Mouse (Mus musculus) embryonic facial prominence, embryonic 13.5 days (tissue): ENCODE results near the gene Tmem145. TPM values are rescaled to one million over a fixed set of nuclear protein-coding genes. Genes with fewer than 3 reads are reported as not detected.

Experiments used
- ATAC-seq: fragments of 200-750 bp; cut with Nextera tagmentation; 2 replicates; pipeline ENCODE4 v1.8.0; 2017; ENCODE audit warnings: low read depth; ENCODE audit not compliant: insufficient number of reproducible peaks, insufficient read depth, low FRiP score, low TSS enrichment
- H3K27ac ChIP-seq: fragments of 300-500 bp; sonication (generic); 2 replicates; pipeline ENCODE4 v1.5.1; 2015; ENCODE audit warnings: moderate library complexity, mild to moderate bottlenecking, inconsistent platforms
- H3K27me3 ChIP-seq: fragments of 300-500 bp; sonication (generic); 2 replicates; pipeline ENCODE4 v1.6.1; 2015; ENCODE audit warnings: mild to moderate bottlenecking, inconsistent platforms
- H3K36me3 ChIP-seq: fragments of 300-500 bp; sonication (generic); 2 replicates; pipeline ENCODE4 v1.6.1; 2015; ENCODE audit warnings: mild to moderate bottlenecking, inconsistent platforms
- H3K4me1 ChIP-seq: fragments of 300-500 bp; sonication (generic); 2 replicates; pipeline ENCODE4 v1.6.1; 2015; ENCODE audit warnings: inconsistent platforms
- H3K4me2 ChIP-seq: fragments of 300-500 bp; sonication (generic); 2 replicates; pipeline ENCODE4 v1.6.1; 2015; ENCODE audit warnings: moderate library complexity, mild to moderate bottlenecking, inconsistent platforms
- H3K4me3 ChIP-seq: fragments of 300-500 bp; sonication (generic); 2 replicates; pipeline ENCODE4 v1.5.1; 2015; ENCODE audit warnings: mild to moderate bottlenecking, inconsistent platforms
- H3K9ac ChIP-seq: fragments of 300-500 bp; sonication (generic); 2 replicates; pipeline ENCODE4 v1.6.1; 2015; ENCODE audit warnings: mild to moderate bottlenecking, inconsistent platforms
- H3K9me3 ChIP-seq: fragments of 300-500 bp; sonication (generic); 2 replicates; pipeline ENCODE4 v1.6.1; 2016; ENCODE audit warnings: inconsistent platforms
- WGBS: fragments of 180-500 bp; shearing (Covaris S2); methylation state at CpG from one replicate; pipeline ENCODE4 v1.1.7; 2015; ENCODE audit warnings: mixed read lengths; 5-methylcytosine and 5-hydroxymethylcytosine counted together
- polyA plus RNA-seq: library from polyadenylated mRNA; unstranded; fragments of >200 nt; fragmentation: Nextera tagmentation; extraction: Ambion mirVana; gene quantifications from 2 replicates; pipeline ENCODE4 v1.2.1, GENCODE M21; 2015

Gene Tmem145
- polyA plus RNA-seq, 1 experiment from 2014 or later: 2.5 TPM

DNA sequence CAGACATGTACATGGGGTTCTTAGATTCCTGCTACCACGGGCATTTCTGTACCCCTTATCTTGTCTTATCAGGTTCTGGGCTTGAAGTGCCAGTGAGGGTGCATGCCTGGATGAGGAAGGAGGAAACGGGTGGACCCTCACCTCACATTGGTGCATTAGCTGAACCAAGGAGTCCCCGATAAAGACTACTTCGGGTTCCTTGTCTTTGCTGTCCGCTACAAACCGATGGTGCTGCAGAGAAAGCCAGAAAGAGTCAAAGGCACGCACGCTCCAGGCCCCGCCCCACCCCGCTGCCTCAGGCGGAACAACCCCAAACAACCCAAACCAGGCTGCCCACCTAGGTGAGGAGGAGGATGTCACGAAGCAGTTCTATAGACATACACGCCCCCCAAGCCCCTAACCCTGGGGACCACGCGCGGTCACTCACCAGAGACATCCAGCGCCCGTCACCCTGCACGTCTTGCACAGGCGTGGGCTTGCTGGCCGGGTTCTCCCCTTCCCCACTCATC lies 8.9 kb upstream of the Tmem145 start:
- peaks cover 42% of the 10 kb centered on the region for H3K36me3 ChIP-seq
- no peaks in the 10 kb centered on the region for H3K9me3 ChIP-seq
- H3K27ac ChIP-seq: peak overlapping the region; percentile 97
- H3K4me2 ChIP-seq: peak overlapping the region; percentile 78
- ATAC-seq: no peak; the same call in 1 of the 2 replicates
- H3K4me1 ChIP-seq: peaks cover 27% of the 10 kb centered on the region
- H3K4me3 ChIP-seq: peak overlapping the region; percentile 88
- H3K27me3 ChIP-seq: no peaks in the 10 kb centered on the region
- under 1% methylated on average over 21 of the region's 21 CpGs for WGBS
- H3K9ac ChIP-seq: peak overlapping the region; percentile 91

DNA sequence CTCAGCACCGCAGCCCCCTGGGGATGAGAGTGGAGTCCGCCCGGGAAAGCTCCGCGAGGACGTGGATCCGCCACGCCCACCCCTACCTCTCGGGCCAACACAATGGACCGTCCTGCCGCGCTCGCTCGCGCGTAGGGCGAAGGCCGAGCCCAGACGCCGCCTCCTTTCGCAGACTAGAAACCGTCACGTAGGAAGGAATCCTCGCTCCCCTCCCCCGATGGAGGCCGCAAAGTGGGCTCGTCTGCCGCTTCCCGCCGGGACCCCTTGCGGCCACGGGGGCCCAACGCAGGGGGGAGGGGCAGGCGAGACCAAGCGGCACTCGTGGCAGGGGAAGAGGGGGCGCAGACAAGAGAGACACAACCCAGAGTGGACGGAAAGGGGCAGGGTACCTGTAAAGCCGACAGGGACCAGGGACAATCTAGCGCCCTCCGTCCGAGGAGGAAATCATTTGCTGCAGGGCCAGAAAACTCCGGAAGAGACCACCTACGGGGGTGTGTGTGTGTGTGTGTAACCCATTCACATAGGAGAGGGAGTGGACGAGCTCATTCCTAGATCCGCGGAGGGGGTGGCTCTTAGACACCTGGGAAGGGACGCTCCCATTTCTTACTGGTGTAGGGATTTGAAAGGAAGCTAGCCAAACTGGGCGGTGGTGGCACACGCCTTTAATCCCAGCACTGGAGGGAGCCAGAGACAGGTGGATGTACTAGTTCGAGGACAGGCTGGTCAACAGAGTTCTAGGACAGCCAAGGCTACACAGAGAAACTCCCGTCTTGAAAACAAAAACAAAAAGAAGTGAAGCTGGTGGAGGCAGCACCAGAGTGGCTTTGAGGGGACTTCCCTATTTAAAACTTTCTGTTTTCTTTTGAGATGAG lies 8.2 kb upstream of the Tmem145 start, which contains the start of gene Pafah1b3:
TSS of gene Pafah1b3 (minus strand) at position 533 of the 872 bp plus-strand sequence.
- Histone ChIP-seq H3K27me3 (no peaks in the 10 kb centered on the region), H3K4me1 (peaks cover 27% of the 10 kb centered on the region)
- WGBS: under 1% methylated on average over 52 of the region's 52 CpGs

DNA sequence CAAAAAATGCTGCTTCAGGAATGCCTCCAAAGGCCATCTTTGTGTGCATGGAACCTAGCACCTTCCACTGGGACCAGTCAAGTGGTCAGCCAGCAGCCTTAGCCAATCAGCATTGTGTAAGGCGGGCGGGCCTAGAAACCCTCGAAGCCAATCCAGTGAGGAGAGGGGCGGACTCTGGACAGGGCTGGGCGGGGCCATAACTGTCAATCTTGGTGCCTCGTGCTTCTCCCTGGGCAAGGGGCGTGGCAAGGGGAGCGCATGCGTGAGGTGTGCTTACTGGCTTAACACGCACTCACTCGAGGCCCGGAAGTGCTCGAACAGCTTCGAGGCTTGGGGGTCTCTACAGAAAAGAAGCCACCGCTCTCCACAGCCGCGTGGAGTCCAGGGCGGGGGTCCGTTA lies 4.8 kb upstream of the Tmem145 start, which contains the start of gene Prr19:
TSS of gene Prr19 (plus strand) at position 349 of the 400 bp plus-strand sequence.
- ATAC-seq: no peak
- no peaks in the 10 kb centered on the region for H3K27me3 ChIP-seq
- H3K27ac ChIP-seq: no peak within 1 kb of the TSS
- WGBS: 51% methylated on average over 19 of the region's 19 CpGs
- H3K9ac ChIP-seq: no peak within 1 kb of the TSS
- no peaks in the 10 kb centered on the region for H3K9me3 ChIP-seq
- H3K4me2 ChIP-seq: no peak within 1 kb of the TSS
- peaks cover 1% of the 10 kb centered on the region for H3K36me3 ChIP-seq
- H3K4me1 ChIP-seq: peaks cover 23% of the 10 kb centered on the region
- H3K4me3 ChIP-seq: no peak within 1 kb of the TSS

More for the DNA sequence above, 8.2 kb upstream of the Tmem145 start, which contains the start of gene Pafah1b3:
- peak within 1 kb of the TSS; percentile 78 for H3K4me2 ChIP-seq
- ATAC-seq: peak; percentile 85
- H3K9ac ChIP-seq: peak within 1 kb of the TSS; percentile 91
- no peaks in the 10 kb centered on the region for H3K9me3 ChIP-seq
- H3K27ac ChIP-seq: peak within 1 kb of the TSS; percentile 97
- peaks cover 35% of the 10 kb centered on the region for H3K36me3 ChIP-seq
- H3K4me3 ChIP-seq: peak within 1 kb of the TSS; percentile 88

DNA sequence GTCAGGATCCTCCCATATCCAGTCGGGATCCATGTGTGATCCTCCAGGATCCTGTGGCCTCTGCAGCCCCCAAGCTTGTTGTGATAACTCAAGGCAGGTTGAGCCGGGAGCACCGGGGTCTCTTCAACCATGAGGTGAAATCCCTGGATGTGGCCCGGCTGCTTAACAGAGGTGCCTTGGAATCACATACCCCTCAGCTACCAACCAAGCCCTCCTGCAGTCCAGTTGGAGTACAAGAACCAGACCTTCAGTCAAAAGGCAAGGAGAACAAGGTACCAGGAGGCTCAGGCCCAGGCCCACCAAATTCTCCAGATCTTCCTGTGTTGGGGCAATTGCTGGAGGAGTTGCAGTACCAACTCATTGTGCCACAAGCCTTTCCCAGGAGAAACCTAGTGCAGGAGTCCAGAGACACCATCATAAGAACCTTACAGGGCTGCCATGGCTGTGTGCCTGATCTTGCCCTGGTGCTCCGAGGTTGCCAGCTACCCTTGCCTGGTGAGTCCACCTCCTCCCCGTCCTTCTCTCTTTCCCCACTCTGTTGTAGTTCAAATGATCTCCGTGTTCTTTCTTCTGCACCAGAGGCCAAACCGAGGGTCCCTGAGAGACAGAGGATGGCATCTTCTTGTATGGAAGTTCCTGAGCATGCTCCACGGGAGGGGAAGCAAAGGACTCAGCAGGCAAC lies 2.8 kb upstream of the Tmem145 start:
- no peak for ATAC-seq
- Histone ChIP-seq H3K9ac (no peak overlapping the region), H3K4me1 (peaks cover 16% of the 10 kb centered on the region), H3K4me2 (no peak overlapping the region), H3K27ac (no peak overlapping the region), H3K36me3 (no peaks in the 10 kb centered on the region), H3K27me3 (peaks cover 8% of the 10 kb centered on the region), H3K9me3 (no peaks in the 10 kb centered on the region), H3K4me3 (no peak overlapping the region)
- WGBS: 74% methylated on average over 9 of the region's 9 CpGs

DNA sequence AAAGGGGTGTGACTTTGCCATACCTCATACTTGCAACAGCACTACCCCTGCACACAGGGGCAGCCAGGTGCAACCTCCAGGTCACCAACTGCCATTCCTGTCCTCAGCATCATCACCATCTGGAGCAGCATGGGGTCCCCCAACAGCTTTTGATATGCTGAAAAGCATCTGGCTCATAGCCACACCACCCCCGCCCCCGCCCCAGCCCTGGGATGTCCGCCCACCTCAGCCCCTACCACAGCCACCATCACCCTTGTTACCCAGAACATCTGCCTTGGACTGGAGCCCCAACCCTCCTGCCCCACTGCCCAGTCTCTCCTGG lies 2.3 kb upstream of the Tmem145 start:
- ATAC-seq: no peak

GRCm38 (mm10) chr7:25305481-25305880 lies 425 bp upstream of the Tmem145 start:
- no peaks in the 10 kb centered on the region for H3K9me3 ChIP-seq
- H3K36me3 ChIP-seq: no peaks in the 10 kb centered on the region
- H3K27ac ChIP-seq: no peak overlapping the region
- WGBS: 4% methylated on average over 2 of the region's 2 CpGs
- peak overlapping the region; percentile 49; the same call in 1 of the 2 replicates for H3K9ac ChIP-seq
- H3K4me2 ChIP-seq: peak overlapping the region; percentile 93
- peaks cover 22% of the 10 kb centered on the region for H3K27me3 ChIP-seq
- peaks cover 10% of the 10 kb centered on the region for H3K4me1 ChIP-seq
- H3K4me3 ChIP-seq: peak overlapping the region; percentile 56
- no peak for ATAC-seq

More for the DNA sequence above, 2.3 kb upstream of the Tmem145 start:
- no peak overlapping the region for H3K4me3 ChIP-seq
- H3K36me3 ChIP-seq: no peaks in the 10 kb centered on the region
- H3K4me2 ChIP-seq: no peak overlapping the region
- no peak overlapping the region for H3K27ac ChIP-seq
- no peaks in the 10 kb centered on the region for H3K9me3 ChIP-seq
- WGBS: 84% methylated on average over 3 of the region's 3 CpGs
- H3K4me1 ChIP-seq: peaks cover 11% of the 10 kb centered on the region
- peaks cover 13% of the 10 kb centered on the region for H3K27me3 ChIP-seq
- no peak overlapping the region for H3K9ac ChIP-seq

GRCm38 (mm10) chr7:25306614-25306996 lies 699 bp downstream of the Tmem145 start:
- H3K9ac ChIP-seq: no peak overlapping the region
- H3K4me3 ChIP-seq: no peak overlapping the region
- H3K4me1 ChIP-seq: peaks cover 10% of the 10 kb centered on the region
- H3K27me3 ChIP-seq: peaks cover 30% of the 10 kb centered on the region
- ATAC-seq: no peak
- H3K27ac ChIP-seq: no peak overlapping the region
- peak overlapping the region; percentile 93; the same call in 1 of the 2 replicates for H3K4me2 ChIP-seq
- 49% methylated on average over 2 of the region's 2 CpGs for WGBS
- H3K36me3 ChIP-seq: no peaks in the 10 kb centered on the region
- H3K9me3 ChIP-seq: no peaks in the 10 kb centered on the region

GRCm38 (mm10) chr7:25308702-25309318 lies 2.9 kb downstream of the Tmem145 start:
- Histone ChIP-seq H3K36me3 (no peaks in the 10 kb centered on the region), H3K27ac (no peak overlapping the region), H3K4me3 (no peak overlapping the region), H3K27me3 (peaks cover 52% of the 10 kb centered on the region), H3K4me1 (peaks cover 10% of the 10 kb centered on the region), H3K9me3 (no peaks in the 10 kb centered on the region), H3K9ac (no peak overlapping the region), H3K4me2 (no peak overlapping the region)
- 59% methylated on average over 17 of the region's 17 CpGs for WGBS
- no peak; the same call in 1 of the 2 replicates for ATAC-seq

DNA sequence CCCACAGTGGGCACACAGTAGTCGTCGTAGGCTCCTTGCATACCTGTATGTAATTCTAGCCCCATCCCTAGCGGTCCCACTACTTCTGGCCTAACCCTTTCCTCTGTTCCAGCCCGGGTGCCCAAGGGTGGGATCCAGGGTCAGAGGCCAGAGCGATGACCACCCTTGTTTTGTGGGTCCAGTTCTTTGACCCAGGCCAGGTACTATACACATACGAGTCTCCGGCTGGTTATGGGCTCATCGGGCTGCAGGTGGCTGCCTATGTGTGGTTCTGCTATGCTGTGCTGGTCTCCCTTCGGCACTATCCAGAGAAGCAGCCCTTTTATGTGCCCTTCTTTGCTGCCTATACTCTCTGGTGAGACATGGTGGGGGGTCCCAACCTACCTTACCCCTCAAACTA lies 3.5 kb downstream of the Tmem145 start:
- 81% methylated on average over 9 of the region's 9 CpGs for WGBS
- H3K27me3 ChIP-seq: peaks cover 58% of the 10 kb centered on the region
- H3K9ac ChIP-seq: no peak overlapping the region
- H3K4me2 ChIP-seq: no peak overlapping the region
- no peak overlapping the region for H3K4me3 ChIP-seq
- no peaks in the 10 kb centered on the region for H3K36me3 ChIP-seq
- H3K27ac ChIP-seq: no peak overlapping the region
- H3K4me1 ChIP-seq: peaks cover 10% of the 10 kb centered on the region
- no peak for ATAC-seq
- H3K9me3 ChIP-seq: no peaks in the 10 kb centered on the region

DNA sequence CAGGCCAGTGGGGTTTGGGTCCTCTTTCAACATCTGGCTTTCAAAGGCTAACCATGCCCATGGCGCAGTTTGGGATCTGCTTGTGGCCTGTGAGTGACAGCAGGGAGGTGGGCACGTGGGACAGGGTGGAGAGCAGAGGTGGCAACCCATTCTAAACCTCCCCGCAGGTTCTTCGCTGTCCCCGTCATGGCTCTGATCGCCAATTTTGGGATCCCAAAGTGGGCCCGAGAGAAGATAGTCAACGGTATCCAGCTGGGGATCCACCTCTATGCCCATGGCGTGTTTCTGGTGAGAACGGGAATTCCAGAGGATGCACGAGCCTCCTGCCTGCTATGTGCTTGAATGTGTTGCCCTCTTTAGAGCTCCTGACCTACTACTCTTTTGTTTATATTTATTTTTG lies 5.3 kb downstream of the Tmem145 start:
- no peak for ATAC-seq
- H3K27me3 ChIP-seq: peaks cover 72% of the 10 kb centered on the region
- no peak overlapping the region for H3K4me2 ChIP-seq
- 78% methylated on average over 11 of the region's 11 CpGs for WGBS
- H3K27ac ChIP-seq: no peak overlapping the region
- peaks cover 16% of the 10 kb centered on the region for H3K4me1 ChIP-seq
- no peak overlapping the region for H3K9ac ChIP-seq
- no peaks in the 10 kb centered on the region for H3K36me3 ChIP-seq
- no peak overlapping the region for H3K4me3 ChIP-seq
- no peaks in the 10 kb centered on the region for H3K9me3 ChIP-seq

GRCm38 (mm10) chr7:25313325-25313724 lies 7.4 kb downstream of the Tmem145 start:
- no peaks in the 10 kb centered on the region for H3K36me3 ChIP-seq
- peaks cover 63% of the 10 kb centered on the region for H3K27me3 ChIP-seq
- peaks cover 26% of the 10 kb centered on the region for H3K4me1 ChIP-seq
- no peak overlapping the region for H3K27ac ChIP-seq
- no peaks in the 10 kb centered on the region for H3K9me3 ChIP-seq
- no peak overlapping the region for H3K9ac ChIP-seq
- ATAC-seq: no peak
- no peak overlapping the region for H3K4me3 ChIP-seq
- no peak overlapping the region for H3K4me2 ChIP-seq
- WGBS: 46% methylated on average over 7 of the region's 7 CpGs
